Mouse (Mus musculus) E14TG2a.4 (cell line): ENCODE measurements at regions not wholly inside any gene's neighbourhood (a gene's known extent, or its start where the extent isn't known, plus 50 kb on each side); places are given as distances from the start of the nearest gene placed in this dataset.

Experiments used
- CTCF ChIP-seq: conservative IDR thresholded peaks from 2 replicates; pipeline ENCODE4 v1.5.1; 2014; ENCODE audit warnings: low read length
- NANOG ChIP-seq: IDR thresholded peaks from 2 replicates; pipeline ENCODE4 v1.6.1; 2014; ENCODE audit warnings: borderline replicate concordance, low read length, mixed read lengths

- TF ChIP-seq CTCF (no peak), NANOG (no peak)
Observed at GRCm38 (mm10) chr2:107202474-107202858, 88.0 kb upstream of the Kcna4 start.
